Mouse (Mus musculus) limb, embryonic 14.5 days (tissue): ENCODE measurements around the gene Arhgef2. TPM values are rescaled to one million over a fixed set of nuclear protein-coding genes. Genes with fewer than 3 reads are reported as not detected.
"Not testable (repeated sequence)": the region's sequence is repeated elsewhere in the genome, so short reads cannot be mapped to it uniquely, and the experiment has no call there.

ENCODE experiments used
- ATAC-seq: fragments of 200-750 bp; cut with Nextera tagmentation; 2 replicates; pipeline ENCODE4 v1.8.0; 2017; ENCODE audit warnings: low read depth, moderate number of reproducible peaks, moderate TSS enrichment; ENCODE audit not compliant: low FRiP score
- DNase-seq: peaks from one replicate; pipeline ENCODE4 v3.0.0-alpha.2; 2015; ENCODE audit warnings: low spot score
- H3K27ac ChIP-seq: fragments of 300-500 bp; sonication (generic); replicated peaks from 2 replicates; pipeline ENCODE4 v1.5.1; 2014; ENCODE audit warnings: low read depth, mild to moderate bottlenecking, low read length, moderate library complexity, mixed read lengths
- H3K27me3 ChIP-seq: fragments of 300-500 bp; sonication (generic); 2 replicates; pipeline ENCODE4 v1.6.1; 2014; ENCODE audit warnings: low read length, mixed read lengths; ENCODE audit not compliant: control insufficient read depth, insufficient read depth
- H3K36me3 ChIP-seq: fragments of 300-500 bp; sonication (generic); 2 replicates; pipeline ENCODE4 v1.6.1; 2014; ENCODE audit warnings: mild to moderate bottlenecking, low read length, moderate library complexity, mixed read lengths; ENCODE audit not compliant: control insufficient read depth, insufficient read depth
- H3K4me1 ChIP-seq: fragments of 300-500 bp; sonication (generic); 2 replicates; pipeline ENCODE4 v1.6.1; 2014; ENCODE audit warnings: antibody characterized with exemption, low read length, mixed read lengths; ENCODE audit not compliant: control insufficient read depth, insufficient read depth
- H3K4me2 ChIP-seq: fragments of 300-500 bp; sonication (generic); replicated peaks from 2 replicates; pipeline ENCODE4 v1.6.1; 2014; ENCODE audit warnings: low read depth, mild to moderate bottlenecking, low read length, moderate library complexity; ENCODE audit not compliant: severe bottlenecking
- H3K4me3 ChIP-seq: fragments of 300-500 bp; sonication (generic); replicated peaks from 2 replicates; pipeline ENCODE4 v1.5.1; 2014; ENCODE audit warnings: low read length
- H3K9ac ChIP-seq: fragments of 300-500 bp; sonication (generic); 2 replicates; pipeline ENCODE4 v1.6.1; 2014; ENCODE audit warnings: mild to moderate bottlenecking, low read depth, low read length, moderate library complexity; ENCODE audit not compliant: severe bottlenecking
- H3K9me3 ChIP-seq: fragments of 300-500 bp; sonication (generic); 2 replicates; pipeline ENCODE4 v1.6.1; 2016; ENCODE audit warnings: low read length; ENCODE audit not compliant: control insufficient read depth
- POLR2A ChIP-seq: fragments of 200-500 bp; IDR thresholded peaks from 2 replicates; pipeline ENCODE4 v1.8.0; 2012; ENCODE audit warnings: inconsistent platforms, mild to moderate bottlenecking, moderate library complexity, borderline replicate concordance; ENCODE audit not compliant: insufficient read depth, insufficient read length; ENCODE audit errors: extremely low read depth
- WGBS: fragments of 180-500 bp; shearing (Covaris S2); extraction: QIAGEN DNeasy Blood & Tissue Kit; methylation state at CpG from one replicate; pipeline ENCODE4 v1.1.7; 2014; 5-methylcytosine and 5-hydroxymethylcytosine counted together
- polyA plus RNA-seq, 2 experiments: library from polyadenylated mRNA; depleted of rRNA in 1 of 2; stranded (reverse) in 1 of 2; unstranded in 1 of 2; fragments of >200 nt; fragmentation: Nextera tagmentation in 1 of 2; extraction: Ambion mirVana in 1 of 2; gene quantifications; 2 replicates each; pipeline versions ENCODE4 v1.2.1 to v1.2.3; 2012 to 2014

Gene Arhgef2
- polyA plus RNA-seq, 2 experiments, result 81.9 to 84.7 TPM

- TF ChIP-seq POLR2A, result no peak
- H3K36me3 ChIP-seq, result peaks cover 50% of the 10 kb centered on the region
- no peaks in the 10 kb centered on the region for H3K4me1 ChIP-seq
- H3K9me3 ChIP-seq, result no peaks in the 10 kb centered on the region
- DNase-seq (no peak), ATAC-seq (no peak)
- WGBS, result 93% methylated on average over 10 of the region's 10 CpGs
- H3K4me2 ChIP-seq, result no peak overlapping the region
- no peak overlapping the region for H3K4me3 ChIP-seq
- no peak overlapping the region for H3K27ac ChIP-seq
- no peak overlapping the region for H3K9ac ChIP-seq
- H3K27me3 ChIP-seq, result no peaks in the 10 kb centered on the region
Measured at GRCm38 (mm10) chr3:88570341-88570740, 35.4 kb upstream of the Arhgef2 start.

- ATAC-seq (no peak), DNase-seq (no peak)
- Histone ChIP-seq H3K9me3 (no peaks in the 10 kb centered on the region), H3K27ac (no peak overlapping the region), H3K27me3 (no peaks in the 10 kb centered on the region), H3K9ac (no peak overlapping the region), H3K4me2 (no peak overlapping the region), H3K4me3 (no peak overlapping the region), H3K36me3 (peaks cover 35% of the 10 kb centered on the region), H3K4me1 (no peaks in the 10 kb centered on the region)
- 70% methylated on average over 1 of the region's 1 CpGs for whole genome bisulfite sequencing
- no peak for TF ChIP-seq POLR2A
Measured at GRCm38 (mm10) chr3:88571856-88572255, 33.9 kb upstream of the Arhgef2 start.

GRCm38 (mm10) chr3:88572835-88573234, 32.9 kb upstream of the Arhgef2 start:
- H3K27me3 ChIP-seq, result no peaks in the 10 kb centered on the region
- H3K4me3 ChIP-seq, result no peak overlapping the region
- H3K4me2 ChIP-seq, result no peak overlapping the region
- H3K36me3 ChIP-seq, result peaks cover 26% of the 10 kb centered on the region
- no peak for ATAC-seq
- H3K9me3 ChIP-seq, result no peaks in the 10 kb centered on the region
- TF ChIP-seq POLR2A, result no peak
- 87% methylated on average over 2 of the region's 2 CpGs for WGBS
- no peak overlapping the region for H3K9ac ChIP-seq
- no peak overlapping the region for H3K27ac ChIP-seq
- H3K4me1 ChIP-seq, result no peaks in the 10 kb centered on the region
- DNase-seq, result no peak

- no peaks in the 10 kb centered on the region for H3K9me3 ChIP-seq
- DNase-seq, result no peak
- no peak overlapping the region for H3K4me3 ChIP-seq
- H3K9ac ChIP-seq, result no peak overlapping the region
- H3K4me2 ChIP-seq, result no peak overlapping the region
- H3K27ac ChIP-seq, result no peak overlapping the region
- no peaks in the 10 kb centered on the region for H3K27me3 ChIP-seq
- no peak for ATAC-seq
- TF ChIP-seq POLR2A, result no peak
- peaks cover 16% of the 10 kb centered on the region for H3K36me3 ChIP-seq
- H3K4me1 ChIP-seq, result no peaks in the 10 kb centered on the region; the same call in 1 of the 2 replicates
- 76% methylated on average over 2 of the region's 2 CpGs for WGBS
Measured at GRCm38 (mm10) chr3:88573810-88574209, 32.0 kb upstream of the Arhgef2 start.

GRCm38 (mm10) chr3:88575540-88575939, 30.2 kb upstream of the Arhgef2 start, which contains the start of gene Ssr2:
TSS of gene Ssr2 (plus strand) at chr3:88575876.
- Histone ChIP-seq H3K27ac (no peak within 1 kb of the TSS), H3K4me1 (peaks cover 7% of the 10 kb centered on the region), H3K36me3 (no peaks in the 10 kb centered on the region), H3K4me2 (no peak within 1 kb of the TSS), H3K27me3 (no peaks in the 10 kb centered on the region), H3K9me3 (no peaks in the 10 kb centered on the region), H3K4me3 (no peak within 1 kb of the TSS), H3K9ac (no peak within 1 kb of the TSS)
- DNase-seq (no peak), ATAC-seq (no peak)
- 78% methylated on average over 3 of the region's 3 CpGs for WGBS
- TF ChIP-seq POLR2A, result no peak

- H3K9ac ChIP-seq, H3K27ac ChIP-seq, ATAC-seq, H3K4me2 ChIP-seq, H3K4me3 ChIP-seq, DNase-seq, H3K9me3 ChIP-seq, H3K27me3 ChIP-seq: not testable (repeated sequence)
- WGBS, result 83% methylated on average over 5 of the region's 5 CpGs
- peaks cover 21% of the 10 kb centered on the region for H3K36me3 ChIP-seq
- H3K4me1 ChIP-seq, result peaks cover 11% of the 10 kb centered on the region
Measured at GRCm38 (mm10) chr3:88577846-88578245, 27.9 kb upstream of the Arhgef2 start.
